9 mouse cellular contexts compared by ENCODE assay signal in the genomic region with DNA sequence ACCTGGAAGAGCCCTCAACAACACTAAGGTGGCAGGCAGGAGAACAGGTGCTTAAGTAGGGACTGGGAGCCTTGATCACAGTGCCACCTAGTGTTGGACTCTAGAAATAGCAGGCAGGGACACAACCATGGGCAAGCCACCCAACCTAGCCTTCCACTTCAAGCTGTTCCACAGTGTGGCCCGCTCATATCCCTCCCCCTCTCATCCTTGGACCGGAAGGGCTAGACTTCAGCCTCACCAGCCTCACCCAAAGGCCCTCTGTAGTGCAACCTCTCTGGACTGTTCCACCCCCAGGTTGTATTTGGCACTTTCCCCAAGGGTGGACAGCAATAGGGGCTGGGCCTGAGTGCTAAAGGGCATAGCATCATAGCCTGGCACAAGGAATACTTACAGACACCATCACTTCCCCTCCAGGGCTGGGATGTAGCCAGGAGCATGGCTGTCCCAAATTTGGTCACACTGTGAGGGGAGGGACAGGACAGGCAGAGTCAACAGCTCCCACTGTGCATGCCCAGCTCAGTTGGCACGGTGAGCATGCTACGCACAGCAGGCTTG.
A peak's percentile ranks its signal among the peaks of the same experiment; 100 is the strongest.
DNase-seq lines count a peak whose midpoint lies in the region; ATAC-seq and TF ChIP-seq lines count a peak whose summit lies in the region.
"Had no signal": no experiment of that assay in that cellular context is flagged by ENCODE, and none has a peak within 500 bp of the region (broad histone marks: within the 10 kb centered on the region; RNA-seq: fewer than 3 reads in every experiment).

No protein-coding gene starts in this region.

- H3K27me3 ChIP-seq in hindbrain, embryonic 10.5 days (ENCODE audit: insufficient read depth, poor library complexity, severe bottlenecking), result peaks cover 4% of the 10 kb centered on the region
- H3K27me3 ChIP-seq: liver, embryonic 13.5 days had no signal

- ATAC-seq in CD4-positive, CD25-positive, alpha-beta regulatory T cell, adult 4 months, result no peak

- 63% methylated on average over 4 of the region's 4 CpGs for WGBS in hindbrain, embryonic 10.5 days

- peak; percentile 95 for TF ChIP-seq CTCF in cortical plate, adult 2 months (IDR thresholded peaks at IDR 0.05; ENCODE audit: extremely low read depth, insufficient read depth, low read length)
- TF ChIP-seq CTCF in layer of hippocampus, adult 2 months (conservative IDR thresholded peaks at IDR 0.05), result peak; percentile 97

- peak; percentile 66 for DNase-seq in CD4-positive, CD25-positive, alpha-beta regulatory T cell, adult 2 months (ENCODE audit: low read depth, low spot score)
- DNase-seq in ZHBTc4 (ENCODE audit: low read depth, low spot score), result peak; percentile 79
- DNase-seq in hindbrain, embryonic 10.5 days (ENCODE audit: low spot score), result peak; percentile 49
- DNase-seq in layer of hippocampus, adult 2 months (ENCODE audit: low spot score in 2 of 2), result peak; percentile 44 to 66
- peak; percentile 45 for DNase-seq in lung, postnatal 25 days (ENCODE audit: low spot score)
- DNase-seq in right cerebral cortex, postnatal 10 days (ENCODE audit: low spot score in 2 of 2), result peak; percentile 63 to 77
- DNase-seq: liver, embryonic 13.5 days had no signal

- H3K9me3 ChIP-seq in hindbrain, embryonic 10.5 days, result no peaks in the 10 kb centered on the region
- H3K9me3 ChIP-seq: liver, embryonic 13.5 days had no signal

- H3K4me3 ChIP-seq in cortical plate, adult 2 months (ENCODE audit: insufficient read depth, low read length), result no peak overlapping the region
- H3K4me3 ChIP-seq in hindbrain, embryonic 10.5 days, result no peak overlapping the region
- no peak overlapping the region for H3K4me3 ChIP-seq in layer of hippocampus, adult 2 months
- H3K4me3 ChIP-seq: liver, embryonic 13.5 days had no signal

- no peaks in the 10 kb centered on the region for H3K4me1 ChIP-seq in cortical plate, adult 2 months (ENCODE audit: control insufficient read depth, insufficient read depth, low read length)
- H3K4me1 ChIP-seq in hindbrain, embryonic 10.5 days (replicated peaks), result peaks cover 20% of the 10 kb centered on the region; the same call in 1 of the 2 replicates
- H3K4me1 ChIP-seq: liver, embryonic 13.5 days had no signal

- no peaks in the 10 kb centered on the region for H3K36me3 ChIP-seq in hindbrain, embryonic 10.5 days
- H3K36me3 ChIP-seq: liver, embryonic 13.5 days had no signal

- H3K27ac ChIP-seq in cortical plate, adult 2 months (ENCODE audit: insufficient read depth, low read length), result no peak overlapping the region
- H3K27ac ChIP-seq in hindbrain, embryonic 10.5 days, result no peak overlapping the region
- H3K27ac ChIP-seq in layer of hippocampus, adult 2 months, result no peak overlapping the region
- H3K27ac ChIP-seq: liver, embryonic 13.5 days had no signal

- no peak for TF ChIP-seq POLR2A in cortical plate, adult 2 months (IDR thresholded peaks at IDR 0.05; ENCODE audit: extremely low read depth, insufficient read depth, low read length)
